Mouse (Mus musculus) megakaryocyte, embryonic 14.5 days (primary cell): ENCODE measurements around the gene Fam189a2. TPM values are rescaled to one million over a fixed set of nuclear protein-coding genes. Genes with fewer than 3 reads are reported as not detected.
A peak's percentile ranks its signal among the peaks of the same experiment; 100 is the strongest.

Experiments used
- H3K27me3 ChIP-seq: replicated peaks from 2 replicates; pipeline ENCODE3; 2012; ENCODE audit warnings: inconsistent platforms
- H3K36me3 ChIP-seq: replicated peaks from 2 replicates; pipeline ENCODE3; 2012; ENCODE audit warnings: low read length, inconsistent platforms, mixed read lengths
- H3K4me1 ChIP-seq: 2 replicates; pipeline ENCODE4 v1.6.1; 2012; ENCODE audit warnings: inconsistent platforms
- H3K4me3 ChIP-seq: replicated peaks from 2 replicates; pipeline ENCODE3; 2012; ENCODE audit warnings: moderate library complexity, mild to moderate bottlenecking, inconsistent platforms
- H3K9me3 ChIP-seq: 2 replicates; pipeline ENCODE4 v1.6.1; 2012; ENCODE audit warnings: inconsistent platforms
- FLI1 ChIP-seq: IDR thresholded peaks from 2 replicates; pipeline ENCODE4 v1.6.1; 2012; ENCODE audit warnings: low read length, inconsistent platforms, mixed read lengths
- GATA1 ChIP-seq: IDR thresholded peaks from 3 replicates; pipeline ENCODE4 v1.6.1; 2012; ENCODE audit warnings: mixed read lengths, low read length, inconsistent platforms, borderline replicate concordance
- polyA plus RNA-seq: library from polyadenylated mRNA; stranded (reverse); fragments of >175 nt; gene quantifications from 2 replicates; pipeline ENCODE4 v1.2.3, GENCODE M21; 2012; ENCODE audit warnings: low replicate concordance; ENCODE audit not compliant: insufficient read depth

The Fam189a2 gene
- polyA plus RNA-seq, 1 experiment = not detected

DNA sequence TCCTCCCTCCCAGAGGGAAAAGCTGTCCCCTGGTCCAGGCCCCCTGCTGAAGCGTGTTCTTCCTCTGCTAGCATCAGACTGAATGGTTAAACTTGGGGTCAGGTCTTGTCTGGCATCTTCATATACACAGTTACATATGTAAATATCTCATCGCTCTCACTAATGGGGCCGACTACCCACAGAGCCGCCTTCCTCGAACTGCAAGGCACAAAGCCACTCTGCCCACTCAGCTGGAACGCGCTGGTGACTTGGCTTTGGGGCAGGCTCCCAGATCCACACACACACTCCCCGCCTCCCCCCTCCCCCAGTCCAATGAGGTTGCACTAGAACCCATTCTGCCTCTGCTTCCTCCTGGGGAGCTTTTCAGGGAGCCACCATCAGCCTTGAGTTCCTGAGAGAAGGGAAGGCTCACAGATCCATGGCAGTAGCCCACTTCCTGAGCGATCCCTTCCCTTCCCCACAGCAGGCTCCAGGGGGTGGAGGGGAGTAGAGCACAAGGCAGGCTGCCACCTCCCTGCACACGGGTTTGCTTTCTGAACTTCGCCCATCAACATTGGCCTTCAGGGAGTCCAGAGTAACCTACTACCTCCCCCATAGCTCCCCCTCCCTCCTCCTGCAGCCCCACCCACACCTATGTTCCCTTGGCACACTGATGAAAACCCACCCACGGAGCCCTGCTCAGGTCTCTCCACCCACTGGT is 82.4 kb downstream of the Fam189a2 start:
- Histone ChIP-seq H3K4me3 (no peak overlapping the region), H3K27me3 (peaks cover 2% of the 10 kb centered on the region), H3K36me3 (no peaks in the 10 kb centered on the region), H3K9me3 (peaks cover 6% of the 10 kb centered on the region), H3K4me1 (peaks cover 6% of the 10 kb centered on the region; the same call in 1 of the 2 replicates)
- TF ChIP-seq GATA1 (no peak), FLI1 (no peak)

DNA sequence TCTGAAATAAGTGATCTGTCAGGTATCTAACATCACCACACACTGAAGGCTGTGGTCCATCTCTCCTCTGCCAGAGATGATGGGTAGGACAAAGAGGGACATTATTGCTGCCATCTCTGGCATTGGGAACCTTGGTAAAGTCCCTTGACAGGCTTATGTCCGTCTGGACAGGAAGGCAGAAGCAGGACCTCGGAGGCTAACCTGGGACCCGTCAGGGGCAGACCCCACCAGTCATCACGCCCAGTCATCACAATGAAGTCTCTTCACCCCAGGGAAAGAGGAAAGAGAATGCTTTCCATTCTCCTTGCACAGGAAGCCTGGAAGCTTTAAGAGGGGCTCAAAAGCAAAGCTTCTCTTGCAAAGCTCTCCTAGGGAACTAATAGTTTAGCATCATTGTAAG is 82.9 kb downstream of the Fam189a2 start:
- no peaks in the 10 kb centered on the region for H3K36me3 ChIP-seq

GRCm38 (mm10) chr19:23946751-23947150 is 84.1 kb downstream of the Fam189a2 start:
- Histone ChIP-seq H3K4me1 (peaks cover 6% of the 10 kb centered on the region; the same call in 1 of the 2 replicates), H3K4me3 (no peak overlapping the region), H3K36me3 (no peaks in the 10 kb centered on the region), H3K27me3 (peaks cover 2% of the 10 kb centered on the region), H3K9me3 (peaks cover 6% of the 10 kb centered on the region)
- TF ChIP-seq FLI1 = no peak
- no peak for TF ChIP-seq GATA1

More for the DNA sequence above, 82.9 kb downstream of the Fam189a2 start:
- Histone ChIP-seq H3K4me3 (no peak overlapping the region), H3K9me3 (peaks cover 6% of the 10 kb centered on the region), H3K27me3 (peaks cover 2% of the 10 kb centered on the region), H3K4me1 (peaks cover 6% of the 10 kb centered on the region; the same call in 1 of the 2 replicates)
- TF ChIP-seq GATA1 = no peak
- no peak for TF ChIP-seq FLI1

- TF ChIP-seq FLI1 = no peak
- no peak for TF ChIP-seq GATA1
- Histone ChIP-seq H3K27me3 (peaks cover 2% of the 10 kb centered on the region), H3K9me3 (peaks cover 5% of the 10 kb centered on the region), H3K4me1 (peaks cover 6% of the 10 kb centered on the region; the same call in 1 of the 2 replicates), H3K36me3 (no peaks in the 10 kb centered on the region), H3K4me3 (no peak overlapping the region)
These were observed 84.7 kb downstream of the Fam189a2 start for GRCm38 (mm10) chr19:23946026-23946685.

DNA sequence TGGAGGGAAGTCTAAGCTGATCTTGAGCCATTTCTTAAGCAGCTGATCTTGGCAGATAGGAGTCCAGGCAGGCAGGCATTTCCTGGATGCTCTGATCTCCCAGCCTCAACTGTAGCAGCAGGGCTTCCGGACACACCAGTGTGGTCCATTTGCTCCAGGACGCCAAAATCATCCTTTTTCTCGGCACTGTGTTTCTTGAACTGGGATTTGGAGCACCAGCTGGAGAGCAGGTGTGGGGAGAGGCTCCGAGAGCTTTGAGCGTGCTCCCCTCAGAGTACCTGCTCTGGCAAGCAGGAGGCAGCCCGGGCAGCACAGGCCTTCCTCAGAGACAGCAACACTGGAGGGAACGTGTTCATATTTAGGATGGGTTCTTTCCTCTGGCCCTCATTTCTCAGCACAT is 87.9 kb downstream of the Fam189a2 start:
- no peaks in the 10 kb centered on the region for H3K4me1 ChIP-seq
- no peaks in the 10 kb centered on the region for H3K9me3 ChIP-seq
- TF ChIP-seq GATA1 (no peak), FLI1 (no peak)
- peaks cover 3% of the 10 kb centered on the region for H3K27me3 ChIP-seq
- no peak overlapping the region for H3K4me3 ChIP-seq
- no peaks in the 10 kb centered on the region for H3K36me3 ChIP-seq

GRCm38 (mm10) chr19:23941422-23941949 is 89.3 kb downstream of the Fam189a2 start:
- H3K4me1 ChIP-seq = no peaks in the 10 kb centered on the region
- TF ChIP-seq FLI1 (no peak), GATA1 (no peak)

GRCm38 (mm10) chr19:23930826-23931225 is 100.0 kb downstream of the Fam189a2 start:
- Histone ChIP-seq H3K9me3 (peaks cover 11% of the 10 kb centered on the region), H3K27me3 (peaks cover 3% of the 10 kb centered on the region), H3K4me3 (no peak overlapping the region), H3K4me1 (no peaks in the 10 kb centered on the region), H3K36me3 (no peaks in the 10 kb centered on the region)
- TF ChIP-seq GATA1 (no peak), FLI1 (no peak)

More at GRCm38 (mm10) chr19:23941422-23941949, 89.3 kb downstream of the Fam189a2 start:
- no peaks in the 10 kb centered on the region for H3K36me3 ChIP-seq
- H3K27me3 ChIP-seq = peaks cover 3% of the 10 kb centered on the region
- no peaks in the 10 kb centered on the region for H3K9me3 ChIP-seq
- no peak overlapping the region for H3K4me3 ChIP-seq

GRCm38 (mm10) chr19:23925541-23925940 is 105.3 kb downstream of the Fam189a2 start:
- Histone ChIP-seq H3K9me3 (peaks cover 6% of the 10 kb centered on the region), H3K36me3 (no peaks in the 10 kb centered on the region), H3K27me3 (peaks cover 6% of the 10 kb centered on the region), H3K4me1 (no peaks in the 10 kb centered on the region), H3K4me3 (no peak overlapping the region)
- no peak for TF ChIP-seq GATA1
- no peak for TF ChIP-seq FLI1

- no peaks in the 10 kb centered on the region for H3K4me1 ChIP-seq
- peak overlapping the region; percentile 51 for H3K4me3 ChIP-seq
- H3K9me3 ChIP-seq = peaks cover 6% of the 10 kb centered on the region
- TF ChIP-seq GATA1 (no peak), FLI1 (no peak)
- H3K27me3 ChIP-seq = peaks cover 7% of the 10 kb centered on the region
- H3K36me3 ChIP-seq = no peaks in the 10 kb centered on the region
These were observed 106.0 kb downstream of the Fam189a2 start for GRCm38 (mm10) chr19:23924791-23925190.

- Histone ChIP-seq H3K27me3 (peaks cover 8% of the 10 kb centered on the region), H3K4me3 (no peak overlapping the region), H3K36me3 (no peaks in the 10 kb centered on the region), H3K4me1 (no peaks in the 10 kb centered on the region), H3K9me3 (peaks cover 6% of the 10 kb centered on the region)
- TF ChIP-seq FLI1 = no peak
- TF ChIP-seq GATA1 = no peak
These were observed 106.8 kb downstream of the Fam189a2 start for GRCm38 (mm10) chr19:23924057-23924456.

Other genes with a start within 250 kb of the Fam189a2 start
- gene Tjp2, start 194.0 kb upstream of the Fam189a2 start, polyA plus RNA-seq = 1.2 and 8.9 TPM in 2 replicates
- 35.9 and 43.3 TPM in 2 replicates for gene Fxn, start 249.6 kb upstream of the Fam189a2 start, polyA plus RNA-seq